Mouse (Mus musculus): Measurements from ENCODE around the gene Qtrt2. TPM values are rescaled to one million over a fixed set of nuclear protein-coding genes. Genes with fewer than 3 reads are reported as not detected.

Qtrt2 gene
- total and polyA plus RNA-seq, 3 experiments: 52.1 to 108 (median 60.0) TPM

DNA sequence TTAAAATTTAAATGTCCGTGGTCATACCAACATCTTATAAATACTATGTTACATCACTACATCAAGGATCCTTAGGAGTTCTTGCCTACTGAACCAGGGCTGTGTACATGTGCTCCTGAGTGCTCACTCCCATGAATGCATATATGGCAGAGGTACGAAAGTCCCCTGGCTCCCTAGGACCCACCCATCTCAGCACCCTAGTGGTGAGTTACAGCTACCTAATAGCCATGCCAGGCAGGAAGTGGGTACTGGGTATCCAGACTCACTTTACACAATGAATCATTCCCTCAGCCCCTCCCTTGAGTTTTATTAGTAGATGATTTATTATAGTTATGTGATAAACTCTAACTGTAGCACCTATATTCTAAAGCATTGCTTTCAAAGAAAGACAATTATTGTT, 44.3 kb downstream of the Qtrt2 start:
- TF ChIP-seq BHLHE40 (IDR thresholded peaks at IDR 0.05; ENCODE audit: low read depth, low read length) (no peak), JUND (conservative IDR thresholded peaks at IDR 0.05; ENCODE audit: low read depth, low read length) (no peak), CHD2 (IDR thresholded peaks at IDR 0.05; ENCODE audit: low read length) (no peak), MEF2A (IDR thresholded peaks at IDR 0.05; ENCODE audit: borderline replicate concordance, low read depth, low read length) (no peak), POLR2A (IDR thresholded peaks at IDR 0.05; ENCODE audit: low read depth, low read length) (no peak), MYC (IDR thresholded peaks at IDR 0.05; ENCODE audit: low read depth, low read length) (no peak), UBTF (IDR thresholded peaks at IDR 0.05; ENCODE audit: low read depth, low read length) (no peak), USF1 (IDR thresholded peaks at IDR 0.05; ENCODE audit: low read depth, low read length) (no peak), ZMIZ1 (IDR thresholded peaks at IDR 0.05; ENCODE audit: low read depth, low read length) (no peak), NRF1 (IDR thresholded peaks at IDR 0.05; ENCODE audit: low read depth, low read length) (no peak), SIN3A (IDR thresholded peaks at IDR 0.05; ENCODE audit: low read length) (no peak), MAX (IDR thresholded peaks at IDR 0.05; ENCODE audit: low read length) (no peak), POLR2AphosphoS2 (IDR thresholded peaks at IDR 0.05; ENCODE audit: low read depth, low read length) (no peak), NELFE (IDR thresholded peaks at IDR 0.05; ENCODE audit: low read depth, low read length) (no peak), E2F4 (IDR thresholded peaks at IDR 0.05; ENCODE audit: insufficient replicate concordance, low read depth, low read length) (no peak), CHD1 (IDR thresholded peaks at IDR 0.05; ENCODE audit: low read depth, low read length) (no peak), ZNF384 (IDR thresholded peaks at IDR 0.05; ENCODE audit: low read depth, low read length) (no peak), TBP (conservative IDR thresholded peaks at IDR 0.05; ENCODE audit: low read depth, low read length) (no peak)
- dilution Hi-C loops (cut with MboI; ENCODE audit: extremely low pct_ligation_motif_present, extremely low pct_unique_long_range_greater_than_20kb, low sequenced_read_pairs) (no loop called here), in situ Hi-C loops (cut with MboI; ENCODE audit: low pct_ligation_motif_present, low pct_unique_long_range_greater_than_20kb, low sequenced_read_pairs) (no loop called here)
- Histone ChIP-seq H3K27ac (ENCODE audit: insufficient read depth, low read depth) (no peak overlapping the region), H3K27me3 (replicated peaks) (no peaks in the 10 kb centered on the region), H3K79me2 (replicated peaks; ENCODE audit: control insufficient read depth, extremely low read depth, insufficient read depth, poor library complexity, severe bottlenecking) (peaks cover 53% of the 10 kb centered on the region), H3K9me3 (replicated peaks; ENCODE audit: low read length) (no peaks in the 10 kb centered on the region), H3K9ac (ENCODE audit: insufficient read depth, low read depth) (no peak overlapping the region), H3K4me2 (ENCODE audit: insufficient read depth, low read depth, poor library complexity, severe bottlenecking) (no peak overlapping the region), H3K36me3 (replicated peaks in 1 of 2; ENCODE audit: control insufficient read depth in 1 of 2, insufficient read depth in 1 of 2, low read length in 1 of 2) (peaks cover 29 to 68% of the 10 kb centered on the region in 2 experiments), H3K4me1 (ENCODE audit: control insufficient read depth in 1 of 2, insufficient read depth in 2 of 2) (peaks cover 2 to 29% of the 10 kb centered on the region in 2 experiments; a peak in 3 of 4 replicates), H3K4me3 (replicated peaks in 1 of 3; ENCODE audit: low read depth in 2 of 3, low read length in 2 of 3, poor library complexity in 1 of 3) (no peak overlapping the region)
- DNase-seq (ENCODE audit: extremely low read depth): peak; percentile 24

DNA sequence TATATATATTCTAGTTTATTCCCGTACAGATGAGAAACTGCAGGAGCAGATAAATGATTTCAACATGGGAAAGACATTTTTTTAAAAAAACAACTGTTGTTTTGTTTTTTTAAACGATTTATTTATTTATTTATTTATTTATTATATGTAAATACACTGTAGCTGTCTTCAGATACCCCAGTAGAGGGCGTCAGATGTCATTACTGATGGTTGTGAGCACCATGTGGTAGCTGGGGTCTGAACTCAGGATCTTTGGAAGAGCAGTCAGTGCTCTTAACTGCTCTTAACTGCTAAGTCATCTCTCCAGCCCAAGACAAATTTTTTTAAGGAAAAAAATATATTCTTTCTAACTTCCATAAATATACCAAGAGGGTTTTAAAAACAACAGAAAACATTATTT, 45.0 kb downstream of the Qtrt2 start:
- peak; percentile 37 for DNase-seq (ENCODE audit: extremely low read depth)
- H3K9ac ChIP-seq (ENCODE audit: insufficient read depth, low read depth): no peak overlapping the region

More for the DNA sequence above, 45.0 kb downstream of the Qtrt2 start:
- peaks cover 48% of the 10 kb centered on the region for H3K79me2 ChIP-seq (replicated peaks; ENCODE audit: control insufficient read depth, extremely low read depth, insufficient read depth, poor library complexity, severe bottlenecking)
- dilution Hi-C loops (cut with MboI; ENCODE audit: extremely low pct_ligation_motif_present, extremely low pct_unique_long_range_greater_than_20kb, low sequenced_read_pairs): no loop called here
- H3K4me2 ChIP-seq (ENCODE audit: insufficient read depth, low read depth, poor library complexity, severe bottlenecking): no peak overlapping the region
- in situ Hi-C loops (cut with MboI; ENCODE audit: low pct_ligation_motif_present, low pct_unique_long_range_greater_than_20kb, low sequenced_read_pairs): no loop called here
- peak in 1 of 2 experiments; percentile 44; a peak in 1 of 4 replicates for TF ChIP-seq CTCF (conservative IDR thresholded peaks at IDR 0.05 in 1 of 2, IDR thresholded peaks at IDR 0.05 in 1 of 2; ENCODE audit: low read depth in 2 of 2, low read length in 2 of 2)
- TF ChIP-seq ELF1 (IDR thresholded peaks at IDR 0.05; ENCODE audit: low read depth, low read length): no peak
- H3K27me3 ChIP-seq (replicated peaks): no peaks in the 10 kb centered on the region
- H3K4me3 ChIP-seq (replicated peaks in 1 of 3; ENCODE audit: low read depth in 2 of 3, low read length in 2 of 3, poor library complexity in 1 of 3): no peak overlapping the region
- no peaks in the 10 kb centered on the region for H3K9me3 ChIP-seq (replicated peaks; ENCODE audit: low read length)
- peaks cover 2 to 22% of the 10 kb centered on the region in 2 experiments; a peak in 3 of 4 replicates for H3K4me1 ChIP-seq (ENCODE audit: control insufficient read depth in 1 of 2, insufficient read depth in 2 of 2)
- H3K27ac ChIP-seq (ENCODE audit: insufficient read depth, low read depth): no peak overlapping the region
- H3K36me3 ChIP-seq (replicated peaks in 1 of 2; ENCODE audit: control insufficient read depth in 1 of 2, insufficient read depth in 1 of 2, low read length in 1 of 2): peaks cover 33 to 68% of the 10 kb centered on the region in 2 experiments
